Mouse (Mus musculus) heart, embryonic 13.5 days (tissue): ENCODE measurements at regions not wholly inside any gene's neighbourhood (a gene's known extent, or its start where the extent isn't known, plus 50 kb on each side); places are given as distances from the start of the nearest gene placed in this dataset.

Experiments
- ATAC-seq: fragments of 200-750 bp; cut with Nextera tagmentation; 2 replicates; pipeline ENCODE4 v1.8.0; 2017; ENCODE audit warnings: moderate TSS enrichment; ENCODE audit not compliant: insufficient number of reproducible peaks, low FRiP score, low TSS enrichment; ENCODE audit errors: extremely low read depth
- H3K27ac ChIP-seq: fragments of 300-500 bp; sonication (generic); replicated peaks from 2 replicates; pipeline ENCODE4 v1.5.1; 2015; ENCODE audit warnings: moderate library complexity, mild to moderate bottlenecking, inconsistent platforms
- H3K27me3 ChIP-seq: fragments of 300-500 bp; sonication (generic); replicated peaks from 2 replicates; pipeline ENCODE4 v1.6.1; 2015; ENCODE audit warnings: mild to moderate bottlenecking, inconsistent platforms
- H3K36me3 ChIP-seq: fragments of 300-500 bp; sonication (generic); 2 replicates; pipeline ENCODE4 v1.6.1; 2015; ENCODE audit warnings: mild to moderate bottlenecking, inconsistent platforms
- H3K4me1 ChIP-seq: fragments of 300-500 bp; sonication (generic); 2 replicates; pipeline ENCODE4 v1.6.1; 2015; ENCODE audit warnings: inconsistent platforms
- H3K4me2 ChIP-seq: fragments of 300-500 bp; sonication (generic); 2 replicates; pipeline ENCODE4 v1.6.1; 2015; ENCODE audit warnings: inconsistent platforms, mild to moderate bottlenecking, moderate library complexity
- H3K4me3 ChIP-seq: fragments of 300-500 bp; sonication (generic); 2 replicates; pipeline ENCODE4 v1.5.1; 2015; ENCODE audit warnings: moderate library complexity, mild to moderate bottlenecking, inconsistent platforms
- H3K9ac ChIP-seq: fragments of 300-500 bp; sonication (generic); 2 replicates; pipeline ENCODE4 v1.6.1; 2015; ENCODE audit warnings: inconsistent platforms, mild to moderate bottlenecking, moderate library complexity
- H3K9me3 ChIP-seq: fragments of 300-500 bp; sonication (generic); 2 replicates; pipeline ENCODE4 v1.6.1; 2016; ENCODE audit warnings: inconsistent platforms
- WGBS: fragments of 180-500 bp; shearing (Covaris S2); methylation state at CpG from one replicate; pipeline ENCODE4 v1.1.7; 2015; ENCODE audit warnings: mixed read lengths; 5-methylcytosine and 5-hydroxymethylcytosine counted together

DNA sequence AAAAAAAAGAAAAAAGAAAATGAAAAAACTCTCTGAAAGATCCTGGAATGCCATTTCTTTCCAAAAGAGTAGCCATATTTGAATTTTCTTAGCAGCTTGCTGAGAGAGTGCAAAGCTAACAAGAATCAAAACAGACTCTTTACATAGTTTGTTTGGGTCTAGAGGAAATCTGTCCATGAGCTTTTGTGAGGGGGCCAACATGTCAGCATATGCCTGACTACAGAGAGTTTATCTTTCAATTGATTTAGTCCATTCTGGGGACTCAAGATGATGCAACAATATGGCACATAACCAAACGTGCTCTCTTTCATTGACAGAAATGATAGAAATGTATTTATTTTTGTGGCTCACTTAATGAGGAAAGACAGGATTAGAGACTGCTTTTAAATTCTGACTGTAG lies 822.8 kb upstream of the Acvr2a start:
- H3K27me3 ChIP-seq: no peaks in the 10 kb centered on the region
- no peak for ATAC-seq
- no peaks in the 10 kb centered on the region for H3K36me3 ChIP-seq
- no peak overlapping the region for H3K27ac ChIP-seq
- H3K4me3 ChIP-seq: no peak overlapping the region
- H3K9ac ChIP-seq: no peak overlapping the region
- H3K9me3 ChIP-seq: no peaks in the 10 kb centered on the region
- no peaks in the 10 kb centered on the region for H3K4me1 ChIP-seq
- H3K4me2 ChIP-seq: no peak overlapping the region
- WGBS: 57% methylated on average over 1 of the region's 1 CpGs

DNA sequence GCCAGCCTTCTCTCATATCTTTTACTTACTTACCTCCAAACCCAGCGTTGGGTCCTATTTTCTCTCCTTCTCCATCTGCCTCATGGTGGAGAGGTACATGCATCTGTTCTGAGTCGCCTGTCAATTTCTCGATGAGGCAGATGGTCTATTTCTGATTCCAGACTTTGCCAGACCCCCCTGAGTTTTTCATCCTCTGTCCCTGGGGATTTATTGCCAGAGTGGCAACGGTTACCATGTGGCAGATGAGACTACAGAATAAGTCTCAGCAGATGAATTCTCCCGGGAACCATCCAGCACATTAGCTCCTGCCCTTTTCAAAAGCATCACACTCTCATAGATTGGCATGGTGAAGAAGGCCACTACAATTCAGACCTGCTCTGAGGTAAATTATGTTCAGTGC lies 819.7 kb upstream of the Acvr2a start:
- H3K36me3 ChIP-seq: no peaks in the 10 kb centered on the region
- ATAC-seq: no peak
- 74% methylated on average over 5 of the region's 5 CpGs for WGBS
- H3K4me3 ChIP-seq: no peak overlapping the region
- H3K4me2 ChIP-seq: no peak overlapping the region
- H3K27ac ChIP-seq: no peak overlapping the region
- H3K27me3 ChIP-seq: no peaks in the 10 kb centered on the region
- no peak overlapping the region for H3K9ac ChIP-seq
- no peaks in the 10 kb centered on the region for H3K4me1 ChIP-seq
- H3K9me3 ChIP-seq: no peaks in the 10 kb centered on the region

DNA sequence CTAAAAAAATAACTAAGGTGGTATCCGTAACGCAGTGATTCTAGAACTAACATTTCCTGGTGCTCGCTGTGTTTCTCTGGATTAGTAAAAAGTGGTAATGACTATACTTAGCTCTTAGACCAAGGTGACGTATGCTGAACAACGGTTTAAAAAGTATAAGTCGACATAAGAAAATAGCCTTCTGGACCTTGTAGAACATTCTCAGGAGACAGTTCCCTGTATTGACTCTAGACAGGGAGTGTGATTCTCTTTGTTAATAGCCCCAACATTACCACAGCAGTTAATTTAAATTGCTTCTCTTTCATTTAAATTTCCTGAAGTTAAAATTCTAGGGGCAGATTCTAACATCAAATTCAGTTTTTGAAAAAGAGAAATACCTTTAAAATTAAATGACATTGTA lies 812.7 kb upstream of the Acvr2a start:
- Histone ChIP-seq H3K27me3 (no peaks in the 10 kb centered on the region), H3K27ac (no peak overlapping the region), H3K4me3 (no peak overlapping the region), H3K4me1 (0 out of 2 replicates have a peak, but pooled peaks cover 6% of the 10 kb centered on the region), H3K9ac (no peak overlapping the region), H3K4me2 (no peak overlapping the region), H3K36me3 (no peaks in the 10 kb centered on the region), H3K9me3 (no peaks in the 10 kb centered on the region)
- 87% methylated on average over 6 of the region's 6 CpGs for WGBS
- ATAC-seq: no peak

DNA sequence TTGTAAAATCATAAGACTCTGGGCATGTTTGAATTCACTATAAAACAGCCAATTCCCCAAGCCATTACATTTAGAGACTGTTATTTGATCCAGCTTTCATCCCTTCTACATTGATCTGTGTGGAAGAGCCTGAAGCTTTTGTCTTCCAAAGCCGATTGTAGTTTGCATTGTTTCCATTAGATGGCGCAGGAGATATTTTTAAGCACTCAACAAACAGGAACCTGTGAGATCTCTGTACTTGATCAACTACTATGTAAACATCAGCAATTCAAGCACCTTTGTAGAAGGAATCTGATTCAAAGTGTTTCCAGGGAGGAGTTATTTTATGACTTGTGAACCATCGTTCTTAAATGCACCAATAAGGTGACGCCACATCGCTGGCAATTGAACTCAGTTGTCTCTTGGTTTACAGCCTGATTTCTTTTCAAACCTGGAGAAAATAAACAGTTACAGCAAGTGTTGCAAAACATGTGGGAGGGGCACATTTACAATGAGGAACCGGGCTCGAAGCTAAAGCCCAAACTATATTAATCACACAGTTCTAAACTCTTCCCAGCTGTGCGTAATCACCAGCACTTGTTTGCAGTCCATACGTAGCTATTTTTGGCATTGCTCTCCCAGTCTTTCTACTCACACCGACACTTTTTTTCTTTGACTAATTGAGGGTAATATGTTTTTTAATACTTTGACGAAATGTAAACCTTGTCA lies 812.0 kb upstream of the Acvr2a start:
- Histone ChIP-seq H3K4me1 (0 out of 2 replicates have a peak, but pooled peaks cover 6% of the 10 kb centered on the region), H3K9me3 (no peaks in the 10 kb centered on the region), H3K4me3 (peak overlapping the region; percentile 13), H3K27ac (no peak overlapping the region), H3K9ac (no peak overlapping the region), H3K27me3 (no peaks in the 10 kb centered on the region), H3K36me3 (no peaks in the 10 kb centered on the region), H3K4me2 (peak overlapping the region; percentile 48)
- 31% methylated on average over 11 of the region's 11 CpGs for WGBS
- no peak for ATAC-seq

DNA sequence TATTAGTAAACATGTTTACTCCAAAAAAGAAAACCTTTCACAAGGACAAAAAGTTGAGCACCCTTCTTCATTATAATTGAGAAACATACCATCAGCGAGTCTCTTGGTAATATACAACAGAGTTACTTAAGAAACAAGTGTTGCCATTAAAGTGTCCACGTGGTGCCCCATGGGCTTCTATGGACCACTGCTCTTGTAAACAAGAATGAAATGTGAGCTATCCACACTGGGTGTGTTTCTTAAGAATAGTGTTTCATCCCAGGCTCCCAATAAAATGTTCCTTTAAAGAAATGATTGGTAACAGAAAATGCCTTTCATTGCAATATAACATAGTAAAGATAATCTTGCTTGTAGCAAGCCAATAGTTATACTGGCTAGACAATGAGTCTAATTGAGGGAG lies 803.6 kb upstream of the Acvr2a start:
- no peak overlapping the region for H3K4me3 ChIP-seq
- H3K9me3 ChIP-seq: no peaks in the 10 kb centered on the region
- H3K27ac ChIP-seq: no peak overlapping the region
- ATAC-seq: no peak
- no peak overlapping the region for H3K4me2 ChIP-seq
- no peaks in the 10 kb centered on the region for H3K36me3 ChIP-seq
- no peaks in the 10 kb centered on the region for H3K27me3 ChIP-seq
- 0 out of 2 replicates have a peak, but pooled peaks cover 3% of the 10 kb centered on the region for H3K4me1 ChIP-seq
- WGBS: 79% methylated on average over 2 of the region's 2 CpGs
- no peak overlapping the region for H3K9ac ChIP-seq

DNA sequence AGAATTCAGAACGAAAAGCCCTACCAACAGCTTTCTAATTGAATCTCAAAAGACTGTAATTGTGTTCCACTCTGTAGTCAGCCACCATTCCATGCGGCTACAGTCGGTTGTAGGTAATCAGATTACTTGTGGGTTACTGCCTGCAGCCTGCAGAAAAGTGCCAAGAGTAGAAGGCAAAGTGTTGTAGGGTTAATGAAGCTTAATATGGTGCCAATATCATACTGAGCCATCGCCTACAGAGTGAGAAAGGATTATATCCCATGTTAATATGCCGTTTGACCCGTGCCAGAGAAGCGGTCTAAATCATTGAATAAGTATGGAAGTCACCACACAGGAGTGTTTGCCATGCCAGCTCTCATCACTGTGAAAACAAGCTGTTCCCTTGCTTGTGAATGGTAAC lies 786.4 kb upstream of the Acvr2a start:
- Histone ChIP-seq H3K9ac (no peak overlapping the region), H3K4me2 (no peak overlapping the region), H3K4me3 (no peak overlapping the region), H3K27ac (no peak overlapping the region), H3K4me1 (no peaks in the 10 kb centered on the region), H3K36me3 (no peaks in the 10 kb centered on the region), H3K9me3 (no peaks in the 10 kb centered on the region), H3K27me3 (no peaks in the 10 kb centered on the region)
- no peak for ATAC-seq
- WGBS: 78% methylated on average over 7 of the region's 7 CpGs

DNA sequence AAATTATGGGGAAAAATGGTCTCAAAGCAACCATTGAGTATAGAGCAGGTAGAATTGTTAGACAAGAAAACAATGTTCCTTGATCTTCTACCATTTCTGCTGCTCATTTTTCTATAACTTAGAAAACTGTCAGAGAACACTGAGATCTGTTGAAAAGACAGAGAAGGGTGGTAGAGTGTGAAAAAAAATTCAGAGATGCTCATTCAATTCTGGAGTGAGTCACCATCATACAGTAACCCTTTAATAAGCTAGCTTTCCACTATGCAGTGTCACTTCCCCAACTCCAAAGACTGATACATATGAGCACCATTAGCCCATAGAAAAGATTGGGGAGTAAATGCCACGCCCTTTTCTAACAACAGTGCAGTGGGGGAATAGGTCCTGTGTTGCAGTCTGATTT lies 752.5 kb upstream of the Acvr2a start:
- no peak for ATAC-seq

DNA sequence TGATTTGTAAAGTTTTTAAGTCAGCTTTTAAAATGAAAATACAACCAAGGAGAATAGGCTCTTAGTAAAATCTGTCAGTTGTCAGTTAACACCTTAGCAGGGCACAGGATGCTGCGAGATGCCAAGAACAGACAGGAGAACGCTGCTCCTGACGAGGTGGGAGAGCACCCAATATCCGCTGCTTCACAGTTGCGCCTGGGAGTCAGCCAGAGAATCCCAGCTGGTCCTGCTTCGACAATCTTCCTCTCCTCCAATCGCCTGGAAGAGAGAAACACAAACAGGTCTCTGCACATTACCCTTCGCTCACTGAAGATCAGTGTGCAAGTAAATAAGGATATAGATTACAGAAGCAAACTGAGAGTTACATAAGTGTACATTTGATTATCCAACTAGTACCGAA lies 750.5 kb upstream of the Acvr2a start:
- Histone ChIP-seq H3K36me3 (no peaks in the 10 kb centered on the region), H3K4me3 (no peak overlapping the region), H3K27me3 (no peaks in the 10 kb centered on the region), H3K4me1 (no peaks in the 10 kb centered on the region), H3K27ac (no peak overlapping the region), H3K9me3 (no peaks in the 10 kb centered on the region), H3K4me2 (no peak overlapping the region), H3K9ac (no peak overlapping the region)
- WGBS: 39% methylated on average over 9 of the region's 9 CpGs
- ATAC-seq: no peak

More for the DNA sequence above, 752.5 kb upstream of the Acvr2a start:
- Histone ChIP-seq H3K4me3 (no peak overlapping the region), H3K9ac (no peak overlapping the region), H3K27me3 (no peaks in the 10 kb centered on the region), H3K9me3 (no peaks in the 10 kb centered on the region), H3K4me2 (no peak overlapping the region), H3K4me1 (no peaks in the 10 kb centered on the region), H3K27ac (no peak overlapping the region), H3K36me3 (no peaks in the 10 kb centered on the region)
- WGBS: 48% methylated on average over 1 of the region's 1 CpGs

DNA sequence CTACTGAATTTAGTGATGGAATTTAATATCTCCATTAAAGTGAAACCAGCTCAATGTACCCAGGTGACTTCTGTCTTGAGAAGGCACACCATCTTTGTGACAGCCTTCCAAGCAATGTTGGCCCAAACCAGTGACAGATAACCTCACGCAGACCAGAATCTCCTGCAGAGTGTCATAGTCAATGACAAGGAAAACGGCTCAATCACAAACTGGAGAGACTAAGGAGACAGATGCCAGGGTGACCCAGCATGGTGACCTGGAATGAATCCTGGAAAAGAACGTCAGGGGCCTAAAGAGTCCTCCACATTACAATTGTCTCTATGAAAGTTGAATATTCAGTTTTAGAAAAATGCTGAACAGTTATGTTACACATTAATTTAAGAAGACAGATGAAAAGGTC lies 748.7 kb upstream of the Acvr2a start:
- 47% methylated on average over 3 of the region's 3 CpGs for WGBS
- Histone ChIP-seq H3K4me3 (no peak overlapping the region), H3K27me3 (no peaks in the 10 kb centered on the region), H3K9me3 (no peaks in the 10 kb centered on the region), H3K9ac (no peak overlapping the region), H3K36me3 (no peaks in the 10 kb centered on the region), H3K4me2 (no peak overlapping the region), H3K27ac (no peak overlapping the region), H3K4me1 (no peaks in the 10 kb centered on the region)
- ATAC-seq: no peak

DNA sequence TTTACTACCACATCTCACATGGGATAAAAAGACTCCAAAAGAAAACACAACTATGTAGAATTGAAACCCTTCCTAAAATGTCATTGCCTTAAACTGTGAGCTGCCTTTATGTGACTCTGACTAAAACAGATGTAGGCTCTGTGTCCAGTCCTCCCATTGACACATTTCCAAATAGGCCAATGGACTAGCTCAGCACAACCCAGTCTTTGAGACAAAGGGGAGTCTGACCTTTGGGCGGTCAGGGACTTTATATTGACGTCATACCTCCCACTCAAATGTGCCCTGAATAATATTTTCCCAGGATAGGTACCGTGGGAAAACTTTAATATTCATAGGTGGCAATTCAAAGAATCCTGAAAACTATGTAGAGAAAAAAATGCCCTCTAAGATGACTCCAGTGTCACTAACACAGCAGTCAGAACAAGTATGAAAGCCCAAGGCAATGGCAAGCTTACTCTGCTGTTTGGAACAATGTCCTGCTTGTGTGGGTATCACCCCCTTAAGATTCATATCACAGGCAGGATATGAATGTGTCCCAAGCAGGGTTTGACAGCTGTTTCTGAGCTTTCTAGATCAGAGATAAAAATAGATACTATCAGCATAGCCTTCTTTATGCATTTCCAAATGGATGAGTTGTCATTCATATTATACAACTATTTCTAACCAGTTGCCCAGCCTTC lies 731.6 kb upstream of the Acvr2a start:
- ATAC-seq: no peak
- Histone ChIP-seq H3K9ac (no peak overlapping the region), H3K36me3 (no peaks in the 10 kb centered on the region), H3K27me3 (no peaks in the 10 kb centered on the region), H3K4me1 (no peaks in the 10 kb centered on the region), H3K4me3 (no peak overlapping the region), H3K9me3 (no peaks in the 10 kb centered on the region), H3K27ac (no peak overlapping the region), H3K4me2 (no peak overlapping the region)
- 82% methylated on average over 3 of the region's 3 CpGs for WGBS

DNA sequence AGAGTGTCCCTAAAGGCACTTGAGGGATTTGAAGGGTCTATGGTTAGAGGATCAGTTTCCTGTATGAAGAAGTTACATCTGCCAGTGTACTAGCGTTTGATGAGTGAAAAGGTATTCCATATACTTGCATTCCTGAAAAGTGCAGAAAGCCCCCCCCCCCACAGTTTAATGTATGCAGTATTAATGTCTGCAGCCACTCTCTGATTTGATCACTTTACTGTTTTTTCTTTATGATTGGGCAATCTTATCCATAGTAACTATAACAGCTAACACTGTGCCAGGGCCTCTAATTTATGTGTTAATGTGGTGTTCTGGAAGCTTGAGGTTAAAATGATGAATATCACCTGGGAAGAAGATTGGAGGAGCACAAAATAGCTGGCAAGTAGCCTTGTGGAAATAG lies 715.6 kb upstream of the Acvr2a start:
- no peak for ATAC-seq
- 58% methylated on average over 1 of the region's 1 CpGs for WGBS
- Histone ChIP-seq H3K27me3 (no peaks in the 10 kb centered on the region), H3K4me2 (no peak overlapping the region), H3K4me3 (no peak overlapping the region), H3K4me1 (no peaks in the 10 kb centered on the region), H3K9ac (no peak overlapping the region), H3K36me3 (no peaks in the 10 kb centered on the region), H3K27ac (no peak overlapping the region), H3K9me3 (no peaks in the 10 kb centered on the region)

DNA sequence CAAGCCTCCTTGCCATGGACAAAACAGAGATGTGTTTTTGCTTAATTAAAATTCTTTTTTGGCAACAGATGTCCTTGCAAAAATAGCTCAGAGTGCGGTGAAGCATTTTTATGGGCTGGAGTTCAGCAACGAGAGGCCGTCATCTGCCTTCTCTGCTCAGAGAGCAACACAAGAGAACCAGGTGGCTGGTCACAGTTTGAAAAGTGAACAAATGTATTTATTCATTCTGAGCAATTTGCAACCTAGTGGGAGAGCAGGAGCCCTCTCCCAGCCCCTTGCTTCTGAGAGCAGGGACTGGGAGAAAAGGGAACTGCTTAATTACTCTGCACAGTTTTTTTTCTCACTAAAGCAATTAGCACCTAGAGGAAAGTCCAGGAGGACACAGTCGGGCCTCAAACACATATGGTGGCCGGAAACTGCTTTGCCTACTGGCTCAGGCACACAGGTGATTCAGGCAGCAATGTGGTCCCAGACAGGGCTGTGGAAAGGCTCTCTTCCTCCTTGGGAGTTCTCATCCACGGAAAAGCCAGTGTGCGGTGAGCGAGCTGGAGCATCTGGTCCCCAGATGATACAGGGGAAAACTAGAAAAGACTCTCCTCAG lies 714.9 kb upstream of the Acvr2a start:
- WGBS: 65% methylated on average over 8 of the region's 8 CpGs
- no peaks in the 10 kb centered on the region for H3K36me3 ChIP-seq

More for the DNA sequence above, 714.9 kb upstream of the Acvr2a start:
- no peaks in the 10 kb centered on the region for H3K4me1 ChIP-seq
- no peaks in the 10 kb centered on the region for H3K27me3 ChIP-seq
- H3K9ac ChIP-seq: no peak overlapping the region
- no peak overlapping the region for H3K27ac ChIP-seq
- ATAC-seq: no peak
- no peaks in the 10 kb centered on the region for H3K9me3 ChIP-seq
- no peak overlapping the region for H3K4me2 ChIP-seq
- no peak overlapping the region for H3K4me3 ChIP-seq
